Mouse (Mus musculus): Measurements from ENCODE around the gene Bmpr2. TPM values are rescaled to one million over a fixed set of nuclear protein-coding genes. Genes with fewer than 3 reads are reported as not detected.

Bmpr2 gene
- polyA plus RNA-seq (2012; ENCODE audit: low replicate concordance), result 1.2 and 3.8 TPM in 2 replicates

GRCm38 (mm10) chr1:59763164-59763768, at the start of gene Bmpr2:
TSS of gene Bmpr2 (plus strand) at chr1:59763400.

GRCm38 (mm10) chr1:59912413-59913157, 149.4 kb downstream of the Bmpr2 start, which contains the start of gene Fam117b:
TSS of gene Fam117b (plus strand) at chr1:59913006.

Other genes with a start within 250 kb of the Bmpr2 start
- gene Gm973, start 247.1 kb upstream of the Bmpr2 start, polyA plus RNA-seq (2012; ENCODE audit: low replicate concordance), result 0.67 and 1.3 TPM in 2 replicates
- gene Sumo1, start 92.6 kb upstream of the Bmpr2 start, polyA plus RNA-seq (2012; ENCODE audit: low replicate concordance), result 4.9 and 269 TPM in 2 replicates
- 9.8 and 57.7 TPM in 2 replicates for gene Nop58, start 78.4 kb upstream of the Bmpr2 start, polyA plus RNA-seq (2012; ENCODE audit: low replicate concordance)
- 16.2 and 45.9 TPM in 2 replicates for gene Fam117b, start 149.6 kb downstream of the Bmpr2 start, polyA plus RNA-seq (2012; ENCODE audit: low replicate concordance)

Data from hematopoietic multipotent progenitor cell, adult 10-12 weeks (in vitro differentiated cells).